Mouse (Mus musculus) layer of hippocampus, adult 6 months (tissue): ENCODE results near the gene Pea15a. TPM values are rescaled to one million over a fixed set of nuclear protein-coding genes. Genes with fewer than 3 reads are reported as not detected.

Experiments used
- long read RNA-seq, 2 experiments: library from polyadenylated mRNA; unstranded; transcript quantifications; one replicate each; pipeline ENCODE4 v2.0.0; 2019 to 2020
- polyA plus RNA-seq: library from polyadenylated mRNA; unstranded; fragments of <200 nt; fragmentation: Nextera tagmentation; gene quantifications from 2 replicates; pipeline ENCODE4 v1.2.3, GENCODE M21; 2021

Gene Pea15a
- polyA plus RNA-seq, result 433 and 485 TPM in 2 replicates
- long read RNA-seq, experiment 1, transcript Pea15a-203 (2 exons, 980 nt), result minor isoform, 5 of 608 reads
- long read RNA-seq, experiment 1, transcript Pea15a-201 (4 exons, 2,501 nt), result major isoform, 512 of 608 reads
- long read RNA-seq, experiment 1, transcript Pea15a-202 (4 exons, 2,435 nt), result minor isoform, 8 of 608 reads
- long read RNA-seq, experiment 1, partial matches to known transcripts, result 8 of 608 reads
- long read RNA-seq, experiment 1, other reads (novel, unspliced or antisense), result 75 of 608 reads
- long read RNA-seq, experiment 2, transcript Pea15a-201 (4 exons, 2,501 nt), result major isoform, 4,314 of 4,658 reads
- long read RNA-seq, experiment 2, transcript Pea15a-202 (4 exons, 2,435 nt), result minor isoform, 80 of 4,658 reads
- long read RNA-seq, experiment 2, transcript Pea15a-203 (2 exons, 980 nt), result minor isoform, 47 of 4,658 reads
- long read RNA-seq, experiment 2, partial matches to known transcripts, result 44 of 4,658 reads
- long read RNA-seq, experiment 2, other reads (novel, unspliced or antisense), result 173 of 4,658 reads

GRCm38 (mm10) chr1:172206141-172206917, at the start of gene Pea15a:
Gene Pea15a (minus strand): TSS chr1:172206804.

GRCm38 (mm10) chr1:172219451-172220406, 13.1 kb upstream of the Pea15a start, which contains the start of gene Casq1:
Gene Casq1 (minus strand): TSS chr1:172219868.

GRCm38 (mm10) chr1:172147835-172148278, 58.7 kb downstream of the Pea15a start, which contains the start of gene Dcaf8:
Gene Dcaf8 (plus strand): TSS chr1:172148084.

Other genes starting within 250 kb of the Pea15a start
- 10.3 and 11.7 TPM in 2 replicates for gene Vangl2, start 178.4 kb downstream of the Pea15a start, polyA plus RNA-seq
- 0.39 and 0.53 TPM in 2 replicates for gene Nhlh1, start 149.2 kb downstream of the Pea15a start, polyA plus RNA-seq
- gene Copa, start 124.3 kb downstream of the Pea15a start, polyA plus RNA-seq, result 110 and 111 TPM in 2 replicates
- gene Ncstn, start 124.0 kb downstream of the Pea15a start, polyA plus RNA-seq, result 40.9 and 41.7 TPM in 2 replicates
- 87.1 and 95.5 TPM in 2 replicates for gene Pex19, start 80.0 kb downstream of the Pea15a start, polyA plus RNA-seq
- gene Dcaf8, start 58.7 kb downstream of the Pea15a start, polyA plus RNA-seq, result 49.7 and 59.1 TPM in 2 replicates
- gene Casq1, start 13.1 kb upstream of the Pea15a start, polyA plus RNA-seq, result 0.90 and 0.97 TPM in 2 replicates
- gene Atp1a4, start 51.6 kb upstream of the Pea15a start, polyA plus RNA-seq, result not detected in 2 replicates
- gene Igsf8, start 54.8 kb upstream of the Pea15a start, polyA plus RNA-seq, result 87.6 and 111 TPM in 2 replicates
- 143 and 146 TPM in 2 replicates for gene Atp1a2, start 91.3 kb upstream of the Pea15a start, polyA plus RNA-seq
- 11.6 and 12.5 TPM in 2 replicates for gene Kcnj9, start 122.5 kb upstream of the Pea15a start, polyA plus RNA-seq
- gene Kcnj10, start 134.4 kb upstream of the Pea15a start, polyA plus RNA-seq, result 19.2 and 29.3 TPM in 2 replicates
- 2.8 TPM in 2 replicates for gene Pigm, start 169.7 kb upstream of the Pea15a start, polyA plus RNA-seq